Mouse (Mus musculus) CD4-positive, CD25-positive, alpha-beta regulatory T cell, adult 9 weeks (primary cell): ENCODE results near the gene Fbxo42. TPM values are rescaled to one million over a fixed set of nuclear protein-coding genes. Genes with fewer than 3 reads are reported as not detected.

Experiments used
- polyA plus RNA-seq: library from polyadenylated mRNA; unstranded; fragments of 100-300 nt; shearing (Covaris generic); gene quantifications from one replicate; pipeline ENCODE4 v1.2.1, GENCODE M21; 2017

Gene Fbxo42
- 9.3 TPM for polyA plus RNA-seq

DNA sequence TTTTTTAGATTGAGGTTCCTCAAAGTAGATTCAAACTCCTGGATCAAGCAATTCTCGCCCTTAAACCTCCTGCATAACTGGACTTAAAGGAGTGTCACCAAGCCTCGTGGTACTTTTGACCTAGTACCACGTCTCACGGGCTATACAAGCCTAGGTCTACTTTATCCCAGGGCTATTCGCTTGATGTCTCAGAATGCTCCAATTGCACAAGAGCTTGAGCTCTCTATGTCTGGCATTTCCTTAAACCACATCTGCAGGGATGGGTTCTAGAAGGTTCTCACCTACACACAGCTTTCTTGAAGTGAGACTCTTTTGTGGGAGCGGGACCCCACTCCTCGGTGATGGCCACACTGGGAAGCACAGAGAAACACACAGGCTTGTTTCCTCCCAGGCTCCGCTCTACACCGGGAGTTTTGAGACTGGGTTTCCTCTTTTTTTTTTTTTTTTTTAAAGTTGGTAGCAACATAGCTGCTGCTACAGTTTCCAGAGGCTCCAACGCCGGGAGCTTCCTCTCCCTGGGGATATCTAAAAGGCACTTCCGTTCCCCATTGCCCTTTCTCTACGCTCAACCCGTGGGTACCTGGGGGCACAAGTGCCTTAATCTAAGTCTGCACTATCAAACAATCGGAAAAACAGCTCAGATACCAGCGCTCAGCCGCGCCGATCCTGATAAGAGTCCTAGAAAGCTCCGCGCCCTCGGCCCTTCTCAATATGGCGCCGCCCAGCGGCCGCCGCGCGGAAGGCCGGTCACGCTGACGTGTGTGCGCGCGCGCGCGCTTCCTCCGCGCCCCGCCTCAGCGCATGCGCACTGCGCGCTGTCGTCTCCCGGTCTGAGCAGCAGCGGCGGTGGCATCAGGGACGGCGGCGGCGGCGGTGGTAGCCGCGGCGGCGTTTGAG lies at the start of gene Fbxo42:
Gene Fbxo42, plus strand, starts transcription at position 802 of the 897 bp plus-strand sequence.

DNA sequence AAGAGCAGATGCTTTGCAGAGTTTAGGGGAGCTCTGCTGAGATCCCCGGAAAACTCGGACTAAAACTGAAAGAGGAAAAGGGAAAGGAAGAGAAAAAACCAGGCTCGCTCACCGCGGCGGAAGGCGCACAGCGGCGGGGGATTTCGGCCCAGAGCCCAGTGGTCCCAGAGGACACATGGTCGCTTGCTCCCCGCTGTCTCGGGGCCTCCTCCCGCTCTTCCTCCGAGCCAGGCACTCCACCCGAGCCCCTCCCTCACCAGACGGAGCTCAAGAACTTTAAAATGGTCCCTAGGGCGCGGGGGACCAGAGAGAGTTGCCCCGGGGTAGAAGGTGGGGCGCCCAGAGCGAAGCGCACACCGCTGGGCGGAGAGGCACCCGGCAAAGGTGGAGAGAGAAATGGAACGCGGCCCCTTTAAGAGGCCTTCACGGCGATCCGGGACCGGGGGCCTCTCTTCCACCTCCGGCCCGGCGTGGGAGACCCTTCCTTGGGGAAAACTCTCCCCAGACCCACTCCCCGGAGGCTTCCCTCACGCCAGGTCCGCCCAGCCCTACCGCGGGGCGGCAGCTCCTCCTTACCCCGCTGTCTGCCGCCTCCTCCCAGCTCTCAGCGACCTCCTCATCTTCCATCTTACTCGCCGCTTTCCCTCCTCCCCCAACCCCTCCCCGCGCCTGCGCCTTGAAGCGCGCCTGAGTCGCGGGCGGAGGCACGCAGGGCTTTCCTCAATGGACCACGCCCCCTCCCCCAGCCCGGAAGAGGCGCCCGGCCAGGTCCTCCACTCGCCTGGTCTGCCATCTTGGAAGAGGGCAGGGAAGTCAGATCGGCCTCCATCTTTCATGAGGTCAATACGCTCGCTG lies 8.4 kb upstream of the Fbxo42 start, which contains the start of gene Szrd1:
Gene Szrd1, minus strand, starts transcription at position 660 of the 855 bp plus-strand sequence.

DNA sequence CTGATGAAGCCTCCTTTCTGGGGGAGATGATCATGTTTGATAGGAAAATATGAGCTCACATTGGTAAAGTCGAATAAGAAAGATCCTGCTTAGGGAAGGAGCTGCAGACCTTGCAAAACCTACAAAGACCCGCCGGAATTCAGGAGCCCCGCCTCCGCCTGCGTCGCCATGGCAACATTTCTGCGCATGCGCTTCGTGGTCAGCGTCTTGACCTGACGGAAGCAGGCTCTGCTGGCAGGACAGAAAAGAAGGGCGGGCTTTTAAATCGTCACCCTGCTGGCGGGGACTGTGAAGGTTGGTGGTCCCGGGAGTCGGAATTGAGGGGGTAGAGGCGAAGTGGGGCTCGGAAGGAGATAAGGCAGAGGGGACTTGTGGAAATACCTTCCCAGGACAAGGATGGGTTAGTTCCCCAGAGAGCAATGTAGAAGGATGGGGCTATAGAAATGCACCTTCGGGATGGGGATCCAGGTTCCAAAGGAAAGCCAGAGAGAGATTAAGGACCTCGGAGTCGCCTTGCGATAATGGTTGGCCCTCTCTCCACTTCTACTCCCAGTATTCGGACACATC lies 66.1 kb downstream of the Fbxo42 start, which contains the start of gene Rsg1:
Gene Rsg1, plus strand, starts transcription at position 187 of the 567 bp plus-strand sequence.

DNA sequence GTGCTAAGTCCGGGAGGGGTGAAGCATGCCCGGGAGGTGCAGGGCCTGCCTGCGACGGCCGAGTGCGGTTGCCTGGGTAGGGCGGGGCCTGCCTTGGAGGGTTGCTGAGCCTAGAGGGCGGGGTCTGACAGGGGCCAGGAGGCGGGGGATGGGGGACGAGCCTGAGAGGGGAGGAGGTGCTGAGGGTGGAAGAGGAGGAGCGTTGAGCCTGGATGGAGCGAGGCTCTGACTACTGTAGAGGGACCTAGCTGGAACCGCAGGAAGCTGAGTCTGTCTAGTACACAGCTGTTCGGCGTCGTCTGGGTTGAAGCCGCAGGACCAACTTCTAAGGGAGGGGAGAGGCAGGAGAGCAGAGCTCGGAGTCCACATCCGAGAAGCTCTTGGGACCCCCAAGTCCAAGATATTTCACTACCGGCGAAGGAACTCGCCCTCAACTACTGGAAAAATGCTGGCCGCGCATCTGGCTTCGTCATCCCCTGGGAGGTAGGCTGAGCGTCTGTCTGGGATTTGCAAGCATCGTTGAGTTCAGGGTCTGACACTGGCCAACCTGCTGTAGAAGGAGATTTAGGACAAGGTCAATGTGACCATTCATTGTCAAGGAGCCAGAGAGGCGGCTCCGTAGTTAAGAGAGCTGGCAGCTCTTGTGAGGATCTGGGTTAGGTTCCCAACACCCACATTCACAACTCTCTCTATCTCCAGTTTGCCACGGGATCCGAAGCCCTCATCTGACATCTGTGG lies 91.8 kb downstream of the Fbxo42 start, which contains the start of gene Arhgef19:
Gene Arhgef19, plus strand, starts transcription at position 112 of the 738 bp plus-strand sequence.

Other genes with a start within 250 kb of the Fbxo42 start
- gene Padi2, start 241.6 kb upstream of the Fbxo42 start, polyA plus RNA-seq, result 20.6 TPM
- 331 TPM for gene Sdhb, start 186.7 kb upstream of the Fbxo42 start, polyA plus RNA-seq
- 6.6 TPM for gene Atp13a2, start 161.0 kb upstream of the Fbxo42 start, polyA plus RNA-seq
- not detected for gene Mfap2, start 137.5 kb upstream of the Fbxo42 start, polyA plus RNA-seq
- gene Crocc, start 87.4 kb upstream of the Fbxo42 start, polyA plus RNA-seq, result 0.50 TPM
- gene Necap2, start 69.6 kb upstream of the Fbxo42 start, polyA plus RNA-seq, result 168 TPM
- 0.66 TPM for gene Spata21, start 59.6 kb upstream of the Fbxo42 start, polyA plus RNA-seq
- gene Szrd1, start 8.1 kb upstream of the Fbxo42 start, polyA plus RNA-seq, result 79.6 TPM
- gene Rsg1, start 66.0 kb downstream of the Fbxo42 start, polyA plus RNA-seq, result 5.8 TPM
- gene Arhgef19, start 91.6 kb downstream of the Fbxo42 start, polyA plus RNA-seq, result not detected
- gene Epha2, start 153.3 kb downstream of the Fbxo42 start, polyA plus RNA-seq, result not detected
- gene Fam131c, start 220.3 kb downstream of the Fbxo42 start, polyA plus RNA-seq, result not detected